Mouse (Mus musculus): ENCODE data around the gene Itgb5.

Itgb5 gene

DNA sequence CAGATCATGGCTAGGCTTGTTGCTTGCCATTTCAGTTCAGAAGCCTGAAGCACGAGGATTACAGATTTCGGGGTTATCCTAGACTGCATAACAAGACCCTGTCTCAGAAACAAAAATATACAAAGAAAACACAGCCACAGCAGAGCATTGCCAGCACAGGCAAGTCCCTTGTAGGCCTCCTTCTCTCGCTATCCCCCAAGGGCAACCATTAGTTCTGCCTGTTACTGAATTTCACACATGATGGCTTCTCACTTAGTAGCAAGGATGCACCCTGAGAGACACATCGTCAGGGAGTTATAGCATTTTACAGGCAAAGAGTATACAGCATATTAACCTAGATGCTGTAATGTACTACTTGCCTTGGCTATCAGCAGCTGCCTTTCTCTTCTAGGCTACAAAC, 78.8 kb downstream of the Itgb5 start:
- no peak for DNase-seq (ENCODE audit: low spot score)

DNA sequence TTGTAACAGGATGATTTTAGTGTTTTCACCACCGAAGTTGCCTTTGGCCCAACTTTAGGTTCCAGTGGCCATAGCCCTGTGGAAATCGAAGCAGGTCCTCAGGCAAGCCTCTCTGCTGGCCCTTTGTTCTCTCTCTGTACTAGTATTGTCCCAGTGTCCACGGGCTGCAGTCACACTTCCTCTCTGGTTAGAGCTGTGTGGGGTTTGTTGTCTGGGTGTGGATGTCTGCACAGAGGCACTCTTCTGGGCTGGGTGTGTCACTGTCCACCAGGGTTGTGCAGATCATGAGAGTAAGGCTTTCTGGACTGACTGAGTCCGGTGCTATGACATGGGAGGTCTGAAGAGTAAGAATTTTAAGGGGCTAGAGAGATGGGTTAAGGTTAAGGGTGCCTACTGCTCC, 85.5 kb downstream of the Itgb5 start:
- DNase-seq (ENCODE audit: low spot score): no peak

DNA sequence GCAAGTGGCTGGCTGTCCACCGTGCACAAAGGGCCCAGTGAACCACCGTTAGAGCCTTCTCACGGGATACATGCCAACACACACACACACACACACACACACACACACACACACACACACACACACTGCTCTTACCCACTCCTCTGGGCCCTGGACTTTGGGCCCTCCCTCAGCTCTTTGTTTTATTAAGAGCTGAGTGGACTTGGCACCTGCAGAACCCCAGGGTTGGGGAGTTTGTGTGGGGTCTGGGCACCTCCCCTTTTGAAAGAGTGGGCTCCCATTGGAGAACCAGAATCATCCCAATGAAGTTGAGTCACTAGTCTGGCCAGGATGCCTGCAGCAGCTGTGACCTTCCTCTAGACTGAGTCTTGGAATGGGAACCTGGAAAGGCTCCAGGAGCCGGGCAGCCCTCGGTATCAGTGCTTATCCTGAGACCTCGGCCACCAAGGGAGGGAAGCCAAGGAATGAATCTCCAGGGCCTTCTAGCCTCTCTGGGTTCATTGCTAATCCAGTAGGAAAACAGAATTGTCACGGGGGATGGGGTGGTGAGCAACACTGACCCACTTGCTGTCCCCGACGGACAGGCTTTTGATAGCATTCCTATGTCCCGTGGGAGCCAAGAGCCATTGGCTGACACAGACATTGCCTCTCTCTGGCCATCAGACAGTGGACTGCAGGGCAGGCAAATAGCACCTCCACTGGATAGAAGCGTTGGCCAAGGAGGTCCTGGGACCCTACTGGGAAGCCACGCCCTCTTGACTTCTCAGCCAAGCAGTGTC, 87.2 kb downstream of the Itgb5 start:
- DNase-seq (ENCODE audit: low spot score): no peak

DNA sequence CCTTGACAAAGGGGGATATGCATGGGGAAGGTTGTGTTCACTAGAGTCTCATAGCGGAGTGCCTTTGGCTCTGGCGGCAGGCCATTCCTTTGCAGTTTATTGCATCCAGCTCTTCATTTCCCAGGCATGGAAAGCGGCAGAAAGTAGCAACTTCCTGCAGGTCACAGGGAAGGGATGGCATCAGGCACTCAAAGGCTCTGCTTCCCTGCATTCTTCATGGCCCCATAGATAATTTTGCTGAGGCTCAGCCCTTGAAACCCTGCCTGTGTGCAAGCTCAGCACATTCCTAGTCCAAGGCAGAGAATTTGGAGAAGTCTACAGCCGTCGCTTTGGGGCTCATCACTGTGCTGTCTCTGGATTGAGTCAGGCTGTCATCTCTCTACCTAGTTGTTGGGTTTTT, 87.9 kb downstream of the Itgb5 start:
- no peak for DNase-seq (ENCODE audit: low spot score)

DNA sequence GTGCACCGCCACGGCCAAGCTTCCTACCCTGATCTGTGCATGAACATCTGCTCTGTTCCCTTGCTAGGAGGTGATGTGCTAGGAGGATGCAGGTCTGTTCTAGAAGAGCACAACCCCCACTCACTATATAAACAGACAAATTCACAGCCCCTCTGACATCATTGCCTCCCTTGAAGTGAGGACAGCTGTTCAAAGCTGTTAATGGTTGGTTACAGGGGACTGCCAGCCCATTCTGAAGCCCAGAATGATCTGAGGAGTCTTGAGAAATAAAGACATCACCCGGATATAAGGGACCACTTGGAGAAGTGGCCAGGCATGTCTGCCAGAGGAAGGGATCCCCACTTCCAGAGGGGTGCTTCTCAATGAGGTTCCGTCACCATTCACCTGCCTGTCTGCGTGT, 88.5 kb downstream of the Itgb5 start:
- no peak for DNase-seq (ENCODE audit: low spot score)

DNA sequence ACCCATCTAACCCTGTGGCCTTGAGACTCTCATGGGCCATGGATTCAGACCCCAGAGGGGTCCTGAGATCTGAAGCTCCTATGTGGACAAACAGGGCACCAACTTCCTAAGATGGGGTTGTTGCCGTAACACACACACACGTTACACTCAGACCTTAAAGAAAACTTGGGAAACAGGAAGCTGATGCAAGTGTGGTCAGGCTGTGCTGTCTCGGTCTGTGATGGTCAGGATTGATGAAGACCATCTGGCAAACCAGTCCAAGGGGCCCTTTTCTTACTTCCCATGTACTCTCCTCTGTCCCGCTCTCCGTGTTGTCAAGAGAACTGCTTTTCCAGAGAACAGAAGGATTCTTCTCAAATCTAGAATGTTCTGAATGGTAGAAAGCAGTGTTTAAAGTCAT, 92.0 kb downstream of the Itgb5 start:
- DNase-seq (ENCODE audit: low spot score): no peak

DNA sequence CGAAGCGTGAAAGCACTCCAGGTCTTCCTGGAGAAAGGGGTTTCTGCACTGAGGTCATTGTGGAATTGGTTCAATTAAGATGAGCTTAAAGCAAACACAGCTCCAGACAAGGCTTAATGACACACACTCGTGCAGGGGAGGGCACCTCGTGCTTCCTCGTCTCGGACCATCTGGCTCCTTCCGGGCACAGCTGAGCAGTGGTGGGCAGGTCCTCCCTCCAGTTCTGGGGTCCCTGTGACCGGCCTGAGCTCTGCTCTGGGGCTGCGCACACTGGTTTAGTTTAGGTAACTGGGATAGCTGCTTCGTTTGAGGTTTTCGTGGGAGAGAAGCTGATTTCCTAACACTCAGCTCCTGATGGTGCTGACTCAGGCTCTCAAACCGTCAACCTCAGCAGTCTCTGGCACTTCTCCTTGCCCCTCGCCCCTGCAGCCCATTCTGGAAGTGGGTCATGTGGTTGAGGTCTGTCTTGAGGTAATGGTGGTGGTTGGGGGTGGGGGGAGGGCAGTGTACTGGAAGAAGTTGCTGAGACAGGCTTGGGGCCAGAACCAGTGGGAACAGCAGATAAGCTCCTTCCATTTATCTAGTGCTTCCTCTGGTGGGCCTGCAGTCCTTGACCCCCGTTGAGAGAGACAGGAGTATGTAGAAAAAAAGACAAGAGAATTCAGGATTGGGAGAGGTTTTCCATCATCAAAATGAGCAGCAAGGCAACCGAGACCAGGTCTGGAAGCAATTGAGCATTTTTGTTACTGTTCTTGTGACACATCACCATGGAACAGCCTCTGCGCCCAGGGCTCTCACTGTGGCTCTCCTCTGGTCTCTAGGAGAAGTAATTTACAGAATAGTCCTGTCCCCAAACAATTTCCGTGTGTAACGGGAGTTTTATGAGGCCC, 92.9 kb downstream of the Itgb5 start:
- no peak for DNase-seq (ENCODE audit: low spot score)

DNA sequence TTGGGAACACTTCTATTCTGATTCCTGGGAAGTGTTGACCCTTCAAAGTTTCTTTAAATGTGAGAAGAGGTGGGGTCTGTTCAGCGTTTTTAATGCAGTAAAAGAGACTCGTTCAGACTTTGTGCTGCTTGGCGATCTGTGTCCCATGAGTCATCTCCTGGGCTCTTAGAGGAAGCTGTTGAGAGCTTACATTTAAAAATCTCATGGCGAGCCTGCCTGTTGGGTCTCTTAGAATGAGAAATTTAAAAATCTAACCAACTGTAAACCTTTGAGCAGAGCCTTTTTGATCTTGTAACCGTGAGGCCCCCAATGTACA, 93.5 kb downstream of the Itgb5 start:
- DNase-seq (ENCODE audit: low spot score): no peak

DNA sequence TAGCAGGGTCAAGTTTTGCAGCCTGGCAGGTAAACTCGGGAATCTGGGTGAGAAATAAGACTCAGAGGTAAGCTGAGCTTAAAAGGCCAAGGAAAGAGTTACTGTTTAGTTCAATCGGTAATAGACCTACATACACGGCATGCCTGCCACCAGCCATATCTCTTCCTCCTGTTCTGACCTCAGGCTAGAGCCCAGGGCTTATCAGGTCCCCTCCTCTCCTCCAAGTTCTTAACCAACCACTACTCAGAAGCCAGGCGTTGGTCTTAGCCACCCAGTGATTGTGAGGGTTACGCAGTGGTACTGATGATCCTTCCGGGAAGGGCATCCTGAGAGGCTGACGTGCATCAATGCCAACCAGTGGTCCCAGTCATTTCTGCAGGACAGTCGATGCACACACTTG, 94.3 kb downstream of the Itgb5 start:
- no peak for DNase-seq (ENCODE audit: low spot score)

DNA sequence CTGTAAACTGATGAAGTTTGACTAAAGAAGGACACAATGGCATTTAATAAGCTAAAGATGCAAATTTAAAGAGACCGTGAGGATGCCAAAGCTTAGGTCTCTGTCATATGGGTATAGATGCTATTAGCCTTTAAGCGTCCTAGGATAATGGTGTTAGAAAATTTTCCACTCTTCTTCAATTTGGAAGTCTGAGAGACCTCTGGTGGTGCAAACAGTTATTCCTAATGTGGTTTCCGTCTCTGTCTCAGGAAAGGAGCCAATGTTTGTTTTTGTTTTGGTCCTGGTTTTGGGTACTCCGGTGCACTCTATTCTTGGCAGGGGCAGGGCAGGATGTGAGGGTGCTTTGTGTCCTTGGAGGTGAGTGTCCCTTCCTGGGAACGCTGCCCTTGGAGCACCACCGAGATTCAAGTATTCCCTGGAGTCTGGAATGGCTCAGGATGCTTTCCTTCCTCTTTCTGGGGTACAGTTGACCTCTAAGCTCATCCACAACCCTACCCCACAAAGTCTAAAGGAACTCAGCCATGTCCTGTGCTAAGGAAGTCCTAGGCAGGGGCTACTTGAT, 97.9 kb downstream of the Itgb5 start:
- no peak for DNase-seq (ENCODE audit: low spot score)

DNA sequence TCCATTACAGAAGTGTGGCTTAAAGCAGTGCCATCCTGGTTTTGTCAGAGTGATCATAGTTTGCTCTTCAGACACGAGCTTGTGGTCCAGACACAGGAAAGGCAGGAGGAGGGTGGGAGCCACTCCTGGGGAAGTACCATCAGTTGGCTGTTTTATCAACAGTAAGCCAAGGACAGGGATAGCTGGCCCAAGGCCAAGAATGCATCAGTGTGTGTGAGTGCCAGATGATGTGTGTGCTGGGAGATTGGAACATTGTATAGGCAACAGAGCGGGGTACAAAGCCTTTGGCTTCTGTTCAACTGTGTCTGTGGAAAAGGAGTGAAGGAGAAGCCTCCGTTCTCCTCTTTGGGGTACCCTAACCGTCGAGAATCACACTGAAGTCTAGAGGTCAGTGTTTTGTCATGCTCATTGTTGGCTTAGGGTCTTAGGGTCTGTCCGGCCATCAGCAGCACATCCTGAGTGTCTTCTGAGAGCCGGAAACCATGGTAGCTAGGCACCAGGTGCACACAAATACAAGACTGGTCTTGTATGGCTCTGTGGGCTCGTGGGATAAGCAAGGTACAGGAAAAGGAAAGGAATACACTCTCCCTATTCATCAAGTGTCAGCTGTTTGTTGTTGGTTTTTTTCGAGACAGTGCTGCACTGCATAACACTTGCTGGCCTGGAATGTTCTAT, 99.5 kb downstream of the Itgb5 start:
- no peak for DNase-seq (ENCODE audit: low spot score)

DNA sequence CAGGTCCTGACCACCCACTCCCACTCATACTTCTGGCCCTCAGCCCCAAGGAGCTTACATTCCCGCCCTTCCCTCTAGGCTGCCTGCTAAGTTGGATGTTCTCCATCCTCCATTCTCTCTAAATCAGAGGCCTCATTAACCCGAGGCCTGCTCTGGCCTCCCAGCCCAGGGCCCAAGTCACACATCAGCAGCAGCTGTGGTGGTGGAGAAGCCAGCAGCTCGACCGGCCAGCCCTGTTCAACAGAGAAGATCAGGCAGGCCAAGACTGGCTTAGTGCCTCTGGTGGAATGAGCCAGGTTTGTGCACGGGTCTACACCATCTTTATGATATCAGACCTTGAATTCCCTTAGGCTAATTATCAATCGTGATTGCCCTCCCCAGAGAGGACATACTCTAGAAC, 101.3 kb downstream of the Itgb5 start:
- no peak for DNase-seq (ENCODE audit: low spot score)

DNA sequence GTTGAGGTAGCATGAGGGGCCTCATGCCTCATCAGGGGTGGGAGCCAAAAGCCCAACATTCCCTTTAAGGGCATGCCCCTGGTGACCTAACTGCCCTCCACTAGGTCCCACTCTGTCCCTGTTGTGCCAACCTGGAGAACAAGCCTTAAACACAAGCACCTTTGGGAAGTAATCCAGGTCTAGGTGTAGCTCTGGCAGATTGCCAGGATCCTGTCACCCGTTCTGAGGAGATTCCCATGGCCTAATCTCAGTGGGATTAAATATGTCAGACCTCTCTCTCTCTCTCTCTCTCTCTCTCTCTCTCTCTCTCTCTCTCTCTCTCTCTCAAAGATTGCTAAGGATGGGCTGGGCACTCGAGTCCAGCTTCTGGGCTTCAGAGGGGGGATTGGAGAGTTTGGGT, 102.2 kb downstream of the Itgb5 start:
- no peak for DNase-seq (ENCODE audit: low spot score)

DNA sequence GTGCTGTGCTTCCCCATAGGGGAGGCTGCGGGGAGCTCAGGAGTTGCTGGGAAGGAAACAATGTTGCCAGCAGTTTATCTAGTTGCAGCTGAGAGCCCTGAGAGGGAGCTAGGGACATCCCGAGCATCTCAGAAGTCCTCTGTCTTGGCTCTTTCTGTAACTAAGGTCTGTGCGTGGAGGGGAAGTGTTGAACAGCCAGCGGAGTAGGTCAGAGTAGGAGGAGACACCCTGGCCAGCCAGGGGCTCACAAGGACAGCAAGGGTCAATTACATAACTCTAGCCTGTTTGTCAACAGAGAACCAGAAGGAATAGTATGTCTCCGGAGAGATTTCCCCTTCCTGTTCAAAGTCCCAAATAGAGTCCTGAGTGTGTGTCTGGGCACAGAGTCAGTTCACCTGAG, 102.7 kb downstream of the Itgb5 start:
- no peak for DNase-seq (ENCODE audit: low spot score)

DNA sequence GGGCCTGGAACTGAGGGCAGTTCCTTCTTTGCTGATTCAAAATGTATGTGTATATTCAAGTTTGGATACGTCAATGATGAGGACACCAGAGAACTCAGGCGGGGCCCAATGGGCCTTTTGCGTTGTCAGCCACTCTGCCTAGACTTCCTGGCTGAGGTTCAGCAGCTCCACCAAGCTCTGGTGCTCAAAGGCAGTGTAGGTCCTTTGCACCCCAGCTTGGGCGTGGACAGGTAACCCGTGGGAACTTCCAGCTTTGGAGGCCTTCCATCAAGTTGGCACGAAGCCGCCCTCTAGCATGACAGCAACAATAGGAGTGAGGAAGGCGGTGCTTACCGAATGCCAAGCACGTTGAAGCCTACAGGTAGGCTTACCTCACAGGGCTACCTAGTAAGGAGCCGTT, 103.9 kb downstream of the Itgb5 start:
- DNase-seq (ENCODE audit: low spot score): no peak

DNA sequence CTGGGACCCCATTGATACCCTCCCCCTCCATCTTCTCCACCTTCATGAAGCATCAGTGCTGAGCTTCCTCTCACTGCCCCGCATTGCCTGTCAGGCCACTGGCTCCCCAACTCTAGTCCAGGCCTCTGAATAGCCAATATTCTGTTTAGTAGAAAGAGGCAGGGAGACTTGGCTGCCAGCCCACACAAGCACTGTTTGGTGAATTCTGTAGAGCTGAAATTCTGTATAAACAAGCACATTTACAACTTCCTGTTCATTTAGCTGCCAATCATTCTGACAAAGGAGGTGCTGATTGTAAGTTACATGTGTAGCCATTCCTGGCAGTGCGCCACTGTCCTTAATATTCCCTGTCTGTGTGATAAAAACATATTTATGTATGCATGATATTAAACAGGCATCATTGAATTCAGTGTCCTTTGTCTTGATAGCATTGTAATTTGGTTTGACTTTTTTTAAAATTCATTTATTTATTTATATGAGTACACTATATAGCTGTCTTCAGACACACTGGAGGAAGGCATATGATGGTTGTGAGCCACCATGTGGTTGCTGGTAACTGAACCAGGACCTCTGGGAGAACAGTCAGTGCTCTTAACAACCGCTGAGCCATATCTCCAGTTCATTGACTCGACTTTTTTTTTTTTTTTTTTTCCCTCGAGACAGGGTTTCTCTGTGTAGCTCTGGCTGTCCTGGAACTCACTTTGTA, 105.4 kb downstream of the Itgb5 start:
- DNase-seq (ENCODE audit: low spot score): no peak

DNA sequence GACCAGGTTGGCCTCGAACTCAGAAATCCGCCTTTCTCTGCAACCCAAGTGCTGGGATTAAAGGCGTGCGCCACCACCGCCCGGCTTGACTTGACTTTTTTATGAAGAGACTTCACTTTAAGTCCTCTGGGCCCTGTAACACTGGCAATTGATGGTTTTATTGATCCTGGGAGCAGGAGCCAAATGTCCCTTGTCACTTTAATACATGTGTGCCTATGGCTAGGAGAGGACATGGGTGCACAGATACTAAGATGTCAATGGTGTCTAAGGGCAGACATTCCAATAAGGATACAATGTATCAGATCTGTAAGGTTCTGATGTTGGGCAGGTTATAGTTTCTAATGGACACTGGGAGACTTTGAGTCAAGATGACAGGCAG, 105.9 kb downstream of the Itgb5 start:
- no peak for DNase-seq (ENCODE audit: low spot score)

DNA sequence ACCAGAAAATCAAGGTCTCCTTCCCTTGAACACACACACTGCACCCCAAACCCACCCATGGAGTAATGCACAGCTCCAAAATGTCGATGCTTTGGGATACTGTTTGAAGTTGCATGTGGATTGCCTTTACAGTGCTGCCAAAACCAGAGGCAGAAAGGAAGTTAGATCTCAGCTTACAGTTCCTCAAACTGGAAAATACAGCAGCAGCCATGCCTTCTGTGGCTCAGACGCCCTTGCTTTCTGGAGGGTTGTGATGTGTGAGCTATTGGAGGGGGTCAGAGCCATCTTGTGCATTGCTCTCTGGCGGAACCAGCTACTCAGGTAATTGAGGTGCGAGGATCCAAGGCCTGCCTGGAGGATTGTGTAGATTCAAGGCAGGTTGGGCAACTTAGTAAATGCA, 107.4 kb downstream of the Itgb5 start:
- DNase-seq (ENCODE audit: low spot score): no peak

DNA sequence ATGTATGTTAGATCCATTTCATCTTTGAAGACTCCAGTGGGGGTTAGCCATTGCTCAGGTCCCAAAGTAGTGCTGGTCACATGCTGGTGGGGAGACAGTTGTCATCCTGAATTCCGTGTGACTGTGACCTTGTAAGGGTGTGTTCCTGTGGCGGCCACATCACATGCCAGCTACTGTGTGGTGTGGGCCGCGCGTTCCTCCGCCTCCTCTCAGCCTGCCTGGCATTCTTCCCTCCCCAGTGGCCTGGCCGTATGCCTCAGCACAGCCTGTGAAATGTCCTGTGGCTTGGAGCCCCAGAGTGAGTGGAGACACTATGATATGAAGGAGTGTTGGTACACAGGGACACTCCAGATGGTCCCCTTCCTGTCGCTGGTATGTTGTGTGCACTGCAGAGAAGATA, 108.1 kb downstream of the Itgb5 start:
- no peak for DNase-seq (ENCODE audit: low spot score)

DNA sequence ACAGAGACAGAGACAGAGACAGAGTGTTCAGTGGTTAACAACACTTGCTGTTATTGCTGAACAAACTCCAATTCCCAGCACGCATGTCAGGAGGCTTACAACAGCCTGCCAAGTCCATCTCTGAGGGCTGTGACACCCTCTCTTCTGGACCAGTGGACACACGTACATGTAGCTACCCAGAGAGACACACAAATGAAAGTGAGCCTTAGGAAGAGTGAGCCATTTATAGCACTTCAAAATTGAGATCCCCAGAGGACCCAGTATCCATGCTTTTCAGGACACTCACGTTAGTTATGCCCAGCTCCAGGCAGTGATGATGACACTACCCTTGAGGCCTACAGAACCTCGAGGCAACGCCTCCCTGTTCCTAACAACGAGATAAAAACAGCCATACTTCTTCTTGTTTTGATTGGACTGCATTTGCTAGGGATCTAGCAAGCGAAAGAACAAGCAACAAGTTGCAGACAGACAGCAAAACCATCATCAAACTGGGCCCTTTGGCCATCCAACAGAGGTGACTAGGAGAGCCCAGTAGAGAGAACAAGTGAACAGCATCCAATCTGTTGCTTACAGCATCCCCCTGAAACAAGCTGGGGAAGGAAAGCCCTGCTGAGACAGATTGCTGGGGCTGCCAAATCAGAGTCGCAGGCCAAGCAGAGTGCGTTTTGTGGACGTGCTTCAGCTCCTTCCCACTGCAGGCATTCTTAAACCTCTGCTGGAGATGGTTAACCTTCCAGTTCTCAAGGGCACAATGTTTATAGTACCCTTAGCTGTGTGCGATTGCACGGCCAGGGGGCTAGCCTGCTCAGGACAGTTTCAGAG, 109.1 kb downstream of the Itgb5 start:
- DNase-seq (ENCODE audit: low spot score): no peak

DNA sequence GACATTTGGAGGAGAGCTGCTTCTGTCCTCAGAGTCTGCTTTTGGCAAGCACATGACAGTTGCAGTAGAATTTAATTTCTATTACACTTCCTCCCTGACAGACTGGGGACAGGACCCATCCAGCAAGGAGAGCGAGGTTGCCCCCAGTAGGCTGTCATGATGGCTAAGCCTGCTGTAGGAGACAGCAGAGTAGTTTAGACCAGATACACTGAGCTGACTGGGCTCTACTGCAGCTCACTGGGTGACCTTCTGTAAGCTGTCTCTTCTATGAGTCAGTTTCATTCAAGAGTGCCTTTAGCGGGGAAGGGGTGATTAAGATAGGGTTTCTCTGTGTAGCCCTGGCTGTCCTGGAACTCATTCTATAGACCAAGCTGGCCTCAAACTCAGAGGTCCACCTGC, 109.7 kb downstream of the Itgb5 start:
- DNase-seq (ENCODE audit: low spot score): no peak

Measured in T-cell, adult 2 months (primary cell).